Comparison of ENCODE assay signal across 16 mouse cellular contexts in genomic region chr5:26509525-26510168, GRCm38 (mm10).
"Had no signal": no experiment of that assay in that cellular context is flagged by ENCODE, and none has a peak within 500 bp of the region (broad histone marks: within the 10 kb centered on the region; RNA-seq: fewer than 3 reads in every experiment).

No protein-coding gene starts in this region.

- DNase-seq: lung, postnatal 14 days; lung, postnatal 36 days; right cerebral cortex, postnatal 14 days; thymus, adult 2 months; thymus, postnatal 25 days; thymus, postnatal 4 days had no signal

- H3K36me3 ChIP-seq: lung, embryonic 15.5 days; midbrain, embryonic 13.5 days; midbrain, embryonic 15.5 days; neural tube, embryonic 12.5 days; stomach, embryonic 15.5 days had no signal

- H3K4me2 ChIP-seq: lung, embryonic 15.5 days; midbrain, embryonic 11.5 days; midbrain, embryonic 13.5 days; midbrain, embryonic 15.5 days; neural tube, embryonic 12.5 days; stomach, embryonic 15.5 days had no signal

- H3K9ac ChIP-seq: lung, embryonic 15.5 days; midbrain, embryonic 13.5 days; midbrain, embryonic 15.5 days; neural tube, embryonic 12.5 days; stomach, embryonic 15.5 days had no signal

- H3K4me1 ChIP-seq: lung, embryonic 15.5 days; megakaryocyte, embryonic 14.5 days; midbrain, embryonic 13.5 days; midbrain, embryonic 15.5 days; neural tube, embryonic 12.5 days; stomach, embryonic 15.5 days had no signal

- ATAC-seq: lung, postnatal 0 days; midbrain, embryonic 13.5 days; midbrain, embryonic 15.5 days had no signal

- H3K27ac ChIP-seq: lung, embryonic 15.5 days; macrophage; midbrain, embryonic 13.5 days; midbrain, embryonic 15.5 days; neural tube, embryonic 12.5 days; stomach, embryonic 15.5 days; stomach, postnatal 0 days had no signal

- H3K4me3 ChIP-seq: lung, embryonic 15.5 days; megakaryocyte, embryonic 14.5 days; midbrain, embryonic 13.5 days; midbrain, embryonic 15.5 days; neural tube, embryonic 12.5 days; stomach, embryonic 15.5 days had no signal

- H3K9me3 ChIP-seq: lung, embryonic 15.5 days; midbrain, embryonic 13.5 days; midbrain, embryonic 15.5 days; neural tube, embryonic 12.5 days; stomach, embryonic 15.5 days had no signal

- H3K27me3 ChIP-seq: lung, embryonic 15.5 days; megakaryocyte, embryonic 14.5 days; midbrain, embryonic 13.5 days; midbrain, embryonic 15.5 days; neural tube, embryonic 12.5 days; stomach, embryonic 15.5 days had no signal
